In the genomic region with DNA sequence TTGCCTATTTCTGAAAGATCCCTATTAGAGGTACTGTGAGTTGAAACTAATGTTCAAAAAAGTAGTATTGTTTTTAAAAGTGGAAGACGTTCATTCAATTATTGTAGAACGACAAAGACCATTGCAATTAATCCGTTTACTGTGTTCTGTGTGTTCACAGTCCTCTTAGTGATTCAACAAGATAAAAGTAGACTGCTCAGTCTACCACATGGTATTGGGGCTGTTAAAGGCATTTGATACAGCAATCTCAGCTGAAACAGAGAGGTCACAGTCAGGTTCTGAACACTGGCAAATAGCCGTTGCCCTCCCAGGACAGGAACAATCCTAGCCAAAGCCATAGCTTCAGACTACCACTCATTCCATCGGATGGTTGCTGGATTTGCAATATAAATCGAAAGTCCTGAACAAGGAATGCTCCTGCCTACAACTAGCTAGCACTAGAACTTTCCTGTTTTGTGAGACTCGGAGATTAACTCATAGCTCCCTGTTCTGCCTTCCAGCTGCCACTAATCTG, we compare ENCODE assay signal across 7 mouse cellular contexts. TPM values are rescaled to one million over a fixed set of nuclear protein-coding genes. Genes with fewer than 3 reads are reported as not detected.
DNase-seq lines count a peak whose midpoint lies in the region; ATAC-seq and TF ChIP-seq lines count a peak whose summit lies in the region.

No protein-coding gene starts in this region.

- peak overlapping the region; percentile 83 for H3K9ac ChIP-seq in forebrain, embryonic 13.5 days
- H3K9ac ChIP-seq in neural tube, embryonic 15.5 days (replicated peaks): peak overlapping the region; percentile 58; the same call in 1 of the 2 replicates

- peak; percentile 9; the same call in 1 of the 2 replicates for ATAC-seq in forebrain, embryonic 13.5 days
- peak; percentile 48; the same call in 1 of the 2 replicates for ATAC-seq in neural tube, embryonic 15.5 days (ENCODE audit: low FRiP score)

- TF ChIP-seq POLR2A in lung, adult 2 months (IDR thresholded peaks at IDR 0.05; ENCODE audit: borderline replicate concordance, extremely low read depth, low read depth, low read length): no peak

- H3K27ac ChIP-seq in forebrain, embryonic 13.5 days: peak overlapping the region; percentile 90
- peak overlapping the region; percentile 66; the same call in 1 of the 2 replicates for H3K27ac ChIP-seq in limb, embryonic 10.5 days
- no peak overlapping the region for H3K27ac ChIP-seq in neural tube, embryonic 15.5 days (replicated peaks)

- peak overlapping the region; percentile 76 for H3K4me2 ChIP-seq in forebrain, embryonic 13.5 days
- H3K4me2 ChIP-seq in neural tube, embryonic 15.5 days: peak overlapping the region; percentile 86

- DNase-seq in lung, adult 2 months: no peak
- no peak for DNase-seq in lung, adult 18-20 months
- DNase-seq in limb, embryonic 10.5 days (ENCODE audit: low spot score): no peak
- no peak for DNase-seq in right cerebral cortex, adult 2 months (ENCODE audit: low spot score in 2 of 2)
- DNase-seq in spleen, postnatal 10 days (ENCODE audit: low spot score in 2 of 2): no peak

- no peaks in the 10 kb centered on the region for H3K9me3 ChIP-seq in forebrain, embryonic 13.5 days (replicated peaks)
- H3K9me3 ChIP-seq in limb, embryonic 10.5 days (replicated peaks): no peaks in the 10 kb centered on the region
- H3K9me3 ChIP-seq in neural tube, embryonic 15.5 days (replicated peaks): no peaks in the 10 kb centered on the region

- peak overlapping the region; percentile 80 for H3K4me3 ChIP-seq in lung, adult 2 months (replicated peaks; ENCODE audit: extremely low read depth, low read depth, low read length)
- peak overlapping the region; percentile 79 for H3K4me3 ChIP-seq in forebrain, embryonic 13.5 days
- H3K4me3 ChIP-seq in limb, embryonic 10.5 days: peak overlapping the region; percentile 56
- peak overlapping the region; percentile 69 for H3K4me3 ChIP-seq in neural tube, embryonic 15.5 days (replicated peaks)

- no peak for TF ChIP-seq CTCF in lung, adult 2 months (IDR thresholded peaks at IDR 0.05; ENCODE audit: insufficient read depth, low read length)

- 29% methylated on average over 7 of the region's 7 CpGs for WGBS in lung, adult 2 months
- WGBS in forebrain, embryonic 13.5 days: 30% methylated on average over 7 of the region's 7 CpGs
- WGBS in limb, embryonic 10.5 days: 39% methylated on average over 7 of the region's 7 CpGs
- 29% methylated on average over 7 of the region's 7 CpGs for WGBS in neural tube, embryonic 15.5 days

- peaks cover 10% of the 10 kb centered on the region; the same call in 1 of the 2 replicates for H3K27me3 ChIP-seq in forebrain, embryonic 13.5 days
- H3K27me3 ChIP-seq in limb, embryonic 10.5 days (ENCODE audit: low read depth, poor library complexity, severe bottlenecking): peaks cover 72% of the 10 kb centered on the region
- no peaks in the 10 kb centered on the region for H3K27me3 ChIP-seq in neural tube, embryonic 15.5 days (replicated peaks)

- H3K36me3 ChIP-seq in forebrain, embryonic 13.5 days (ENCODE audit: poor library complexity, severe bottlenecking): no peaks in the 10 kb centered on the region
- H3K36me3 ChIP-seq in limb, embryonic 10.5 days: no peaks in the 10 kb centered on the region
- H3K36me3 ChIP-seq in neural tube, embryonic 15.5 days: no peaks in the 10 kb centered on the region

- no peaks in the 10 kb centered on the region for H3K4me1 ChIP-seq in lung, adult 2 months (ENCODE audit: control insufficient read depth, insufficient read depth, low read length)
- peaks cover 10% of the 10 kb centered on the region for H3K4me1 ChIP-seq in forebrain, embryonic 13.5 days
- H3K4me1 ChIP-seq in limb, embryonic 10.5 days: peaks cover 26% of the 10 kb centered on the region
- H3K4me1 ChIP-seq in neural tube, embryonic 15.5 days: no peaks in the 10 kb centered on the region

RNA-seq across cellular contexts. Expression of gene Epha3, which starts 0.5 kb away (rescaled TPM):
- polyA plus RNA-seq in lung, adult 2 months (2012; rRNA removed): 3.3 and 5.4 TPM in 2 replicates
- 86.5 and 88.2 TPM in 2 replicates for polyA plus RNA-seq in forebrain, embryonic 13.5 days (2015; fragmentation: Nextera tagmentation; extraction: Ambion mirVana)
- 10.4 and 14.2 TPM in 2 replicates for polyA plus RNA-seq in limb, embryonic 10.5 days (2016; fragmentation: Nextera tagmentation; extraction: Ambion mirVana)
- 13.6 and 14.0 TPM in 2 replicates for polyA plus RNA-seq in neural tube, embryonic 15.5 days (2015; fragmentation: Nextera tagmentation; extraction: Ambion mirVana)
